Mouse (Mus musculus) right cerebral cortex, adult 18-20 months (tissue): ENCODE results near the gene Gm37240.

Source experiments
- DNase-seq: peaks from one replicate; pipeline ENCODE4 v3.0.0; 2022; ENCODE audit warnings: mixed read lengths

Gm37240 gene

GRCm38 (mm10) chr3:84474981-84475775, 1412.1 kb downstream of the Gm37240 start:
- no peak for DNase-seq

- no peak for DNase-seq
Measured at GRCm38 (mm10) chr3:84474398-84474797, 1412.9 kb downstream of the Gm37240 start.

GRCm38 (mm10) chr3:84472955-84473354, 1414.4 kb downstream of the Gm37240 start:
- DNase-seq = no peak

- no peak for DNase-seq
Measured at GRCm38 (mm10) chr3:84472527-84472926, 1414.8 kb downstream of the Gm37240 start.

GRCm38 (mm10) chr3:84471146-84471545, 1416.2 kb downstream of the Gm37240 start:
- no peak for DNase-seq

GRCm38 (mm10) chr3:84468111-84468453, 1419.2 kb downstream of the Gm37240 start:
- DNase-seq = no peak

- no peak for DNase-seq
Measured at GRCm38 (mm10) chr3:84467419-84468110, 1419.8 kb downstream of the Gm37240 start.

GRCm38 (mm10) chr3:84465822-84466500, 1421.4 kb downstream of the Gm37240 start:
- no peak for DNase-seq

- DNase-seq = no peak
Measured at GRCm38 (mm10) chr3:84461687-84462086, 1425.6 kb downstream of the Gm37240 start.

- DNase-seq = no peak
Measured at GRCm38 (mm10) chr3:84460952-84461351, 1426.4 kb downstream of the Gm37240 start.

- no peak for DNase-seq
Measured at GRCm38 (mm10) chr3:84460499-84460898, 1426.8 kb downstream of the Gm37240 start.

GRCm38 (mm10) chr3:84455733-84456417, 1431.4 kb downstream of the Gm37240 start:
- no peak for DNase-seq

GRCm38 (mm10) chr3:84450651-84451050, 1436.7 kb downstream of the Gm37240 start:
- no peak for DNase-seq

- no peak for DNase-seq
Measured at GRCm38 (mm10) chr3:84449015-84449414, 1438.3 kb downstream of the Gm37240 start.

GRCm38 (mm10) chr3:84447803-84448202, 1439.5 kb downstream of the Gm37240 start:
- DNase-seq = no peak
